Mouse (Mus musculus) megakaryocyte, embryonic 14.5 days (primary cell): ENCODE measurements around the gene Ankrd13d.

Experiments
- FLI1 ChIP-seq: IDR thresholded peaks from 2 replicates; pipeline ENCODE4 v1.6.1; 2012; ENCODE audit warnings: low read length, inconsistent platforms, mixed read lengths
- GATA1 ChIP-seq: IDR thresholded peaks from 3 replicates; pipeline ENCODE4 v1.6.1; 2012; ENCODE audit warnings: mixed read lengths, low read length, inconsistent platforms, borderline replicate concordance

DNA sequence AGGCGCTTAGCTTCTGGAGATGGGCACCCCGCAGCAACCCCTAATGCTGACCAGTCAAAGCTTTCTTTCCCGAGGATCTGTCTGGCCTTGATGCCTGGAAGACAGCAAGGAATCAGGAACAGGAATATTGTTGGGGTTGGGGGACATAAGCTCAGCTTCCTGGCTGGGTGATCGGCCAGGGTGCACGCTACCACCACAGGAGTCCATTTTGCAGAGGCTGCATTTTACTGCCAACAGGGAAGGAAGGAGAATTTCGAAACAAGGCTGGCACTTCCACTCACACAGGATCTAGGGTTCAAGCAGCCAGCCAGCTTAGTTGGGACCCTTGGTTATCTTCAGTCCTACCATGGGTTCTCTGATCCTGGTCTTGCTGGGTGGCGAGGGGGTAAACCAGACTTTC, 716 bp upstream of the Ankrd13d start:
- TF ChIP-seq FLI1 = no peak
- no peak for TF ChIP-seq GATA1
